Mouse (Mus musculus): ENCODE data around the gene Reps1. TPM values are rescaled to one million over a fixed set of nuclear protein-coding genes. Genes with fewer than 3 reads are reported as not detected.

The Reps1 gene
- polyA plus RNA-seq, 1 experiment: 33.7 TPM

- Histone ChIP-seq H3K4me3 (no peak overlapping the region), H3K27me3 (ENCODE audit: control insufficient read depth, insufficient read depth, insufficient read length) (no peaks in the 10 kb centered on the region), H3K79me2 (ENCODE audit: control insufficient read depth, insufficient read depth) (no peaks in the 10 kb centered on the region), H3ac (ENCODE audit: control insufficient read depth, insufficient read length) (no peak overlapping the region), H3K36me3 (ENCODE audit: control insufficient read depth, insufficient read depth) (peaks cover 16% of the 10 kb centered on the region), H3K4me2 (ENCODE audit: low read depth) (no peak overlapping the region)
- TF ChIP-seq MAX (IDR thresholded peaks at IDR 0.05; ENCODE audit: low read depth) (no peak), POLR2AphosphoS2 (IDR thresholded peaks at IDR 0.05; ENCODE audit: insufficient read length, low read depth) (no peak), MYOD1 (IDR thresholded peaks at IDR 0.05; ENCODE audit: control insufficient read depth in 1 of 3, insufficient read length in 2 of 3, low read depth in 2 of 3) (no peak), CEBPB (IDR thresholded peaks at IDR 0.05; ENCODE audit: insufficient read depth, poor library complexity, severe bottlenecking) (no peak), E2F4 (IDR thresholded peaks at IDR 0.05; ENCODE audit: insufficient read depth) (no peak), SRF (IDR thresholded peaks at IDR 0.05; ENCODE audit: control insufficient read depth, insufficient read length, low read depth) (no peak), TCF3 (IDR thresholded peaks at IDR 0.05; ENCODE audit: insufficient read length, low read depth) (no peak), POLR2A (IDR thresholded peaks at IDR 0.05; ENCODE audit: insufficient read length, low read depth) (no peak), USF1 (IDR thresholded peaks at IDR 0.05; ENCODE audit: low read depth) (no peak), REST (IDR thresholded peaks at IDR 0.05; ENCODE audit: insufficient read depth, insufficient read length) (no peak), TCF12 (IDR thresholded peaks at IDR 0.05; ENCODE audit: insufficient read depth, poor library complexity, severe bottlenecking) (no peak), MYOG (IDR thresholded peaks at IDR 0.05; ENCODE audit: control insufficient read depth in 1 of 3, insufficient read depth in 1 of 3, insufficient read length in 2 of 3, low read depth in 2 of 3) (no peak)
Observed at GRCm38 (mm10) chr10:18102166-18102565, 46.5 kb downstream of the Reps1 start.

GRCm38 (mm10) chr10:18107471-18107870 lies 51.8 kb downstream of the Reps1 start:
- Histone ChIP-seq H3K27me3 (ENCODE audit: control insufficient read depth, insufficient read depth, insufficient read length) (no peaks in the 10 kb centered on the region), H3ac (ENCODE audit: control insufficient read depth, insufficient read length) (no peak overlapping the region), H3K4me2 (ENCODE audit: low read depth) (no peak overlapping the region), H3K79me2 (ENCODE audit: control insufficient read depth, insufficient read depth) (no peaks in the 10 kb centered on the region), H3K4me3 (no peak overlapping the region), H3K36me3 (ENCODE audit: control insufficient read depth, insufficient read depth) (peaks cover 5% of the 10 kb centered on the region)
- TF ChIP-seq MAX (IDR thresholded peaks at IDR 0.05; ENCODE audit: low read depth): no peak
- TF ChIP-seq MYOG (IDR thresholded peaks at IDR 0.05; ENCODE audit: control insufficient read depth in 1 of 3, insufficient read depth in 1 of 3, insufficient read length in 2 of 3, low read depth in 2 of 3): no peak
- no peak for TF ChIP-seq SRF (IDR thresholded peaks at IDR 0.05; ENCODE audit: control insufficient read depth, insufficient read length, low read depth)
- TF ChIP-seq REST (IDR thresholded peaks at IDR 0.05; ENCODE audit: insufficient read depth, insufficient read length): no peak
- TF ChIP-seq TCF12 (IDR thresholded peaks at IDR 0.05; ENCODE audit: insufficient read depth, poor library complexity, severe bottlenecking): no peak
- TF ChIP-seq USF1 (IDR thresholded peaks at IDR 0.05; ENCODE audit: low read depth): no peak
- no peak for TF ChIP-seq POLR2AphosphoS2 (IDR thresholded peaks at IDR 0.05; ENCODE audit: insufficient read length, low read depth)
- no peak for TF ChIP-seq CEBPB (IDR thresholded peaks at IDR 0.05; ENCODE audit: insufficient read depth, poor library complexity, severe bottlenecking)
- TF ChIP-seq E2F4 (IDR thresholded peaks at IDR 0.05; ENCODE audit: insufficient read depth): no peak
- TF ChIP-seq POLR2A (IDR thresholded peaks at IDR 0.05; ENCODE audit: insufficient read length, low read depth): no peak
- no peak for TF ChIP-seq TCF3 (IDR thresholded peaks at IDR 0.05; ENCODE audit: insufficient read length, low read depth)
- no peak for TF ChIP-seq MYOD1 (IDR thresholded peaks at IDR 0.05; ENCODE audit: control insufficient read depth in 1 of 3, insufficient read length in 2 of 3, low read depth in 2 of 3)

GRCm38 (mm10) chr10:18110940-18111339 lies 55.3 kb downstream of the Reps1 start:
- no peak for TF ChIP-seq TCF12 (IDR thresholded peaks at IDR 0.05; ENCODE audit: insufficient read depth, poor library complexity, severe bottlenecking)
- TF ChIP-seq POLR2AphosphoS2 (IDR thresholded peaks at IDR 0.05; ENCODE audit: insufficient read length, low read depth): no peak
- TF ChIP-seq E2F4 (IDR thresholded peaks at IDR 0.05; ENCODE audit: insufficient read depth): no peak
- no peak for TF ChIP-seq POLR2A (IDR thresholded peaks at IDR 0.05; ENCODE audit: insufficient read length, low read depth)
- no peak for TF ChIP-seq CEBPB (IDR thresholded peaks at IDR 0.05; ENCODE audit: insufficient read depth, poor library complexity, severe bottlenecking)
- no peak for TF ChIP-seq SRF (IDR thresholded peaks at IDR 0.05; ENCODE audit: control insufficient read depth, insufficient read length, low read depth)
- no peak for TF ChIP-seq REST (IDR thresholded peaks at IDR 0.05; ENCODE audit: insufficient read depth, insufficient read length)
- TF ChIP-seq MAX (IDR thresholded peaks at IDR 0.05; ENCODE audit: low read depth): no peak
- TF ChIP-seq TCF3 (IDR thresholded peaks at IDR 0.05; ENCODE audit: insufficient read length, low read depth): no peak
- no peak for TF ChIP-seq MYOD1 (IDR thresholded peaks at IDR 0.05; ENCODE audit: control insufficient read depth in 1 of 3, insufficient read length in 2 of 3, low read depth in 2 of 3)
- no peak for TF ChIP-seq MYOG (IDR thresholded peaks at IDR 0.05; ENCODE audit: control insufficient read depth in 1 of 3, insufficient read depth in 1 of 3, insufficient read length in 2 of 3, low read depth in 2 of 3)
- TF ChIP-seq USF1 (IDR thresholded peaks at IDR 0.05; ENCODE audit: low read depth): no peak
- Histone ChIP-seq H3ac (ENCODE audit: control insufficient read depth, insufficient read length) (no peak overlapping the region), H3K79me2 (ENCODE audit: control insufficient read depth, insufficient read depth) (no peaks in the 10 kb centered on the region), H3K4me2 (ENCODE audit: low read depth) (no peak overlapping the region), H3K4me3 (no peak overlapping the region), H3K36me3 (ENCODE audit: control insufficient read depth, insufficient read depth) (peaks cover 10% of the 10 kb centered on the region), H3K27me3 (ENCODE audit: control insufficient read depth, insufficient read depth, insufficient read length) (no peaks in the 10 kb centered on the region)

GRCm38 (mm10) chr10:18113473-18114093 lies 57.9 kb downstream of the Reps1 start:
- Histone ChIP-seq H3K79me2 (ENCODE audit: control insufficient read depth, insufficient read depth) (no peaks in the 10 kb centered on the region), H3ac (ENCODE audit: control insufficient read depth, insufficient read length) (no peak overlapping the region), H3K27me3 (ENCODE audit: control insufficient read depth, insufficient read depth, insufficient read length) (no peaks in the 10 kb centered on the region), H3K4me3 (no peak overlapping the region), H3K36me3 (ENCODE audit: control insufficient read depth, insufficient read depth) (peaks cover 21% of the 10 kb centered on the region), H3K4me2 (ENCODE audit: low read depth) (no peak overlapping the region)
- TF ChIP-seq POLR2A (IDR thresholded peaks at IDR 0.05; ENCODE audit: insufficient read length, low read depth) (no peak), POLR2AphosphoS2 (IDR thresholded peaks at IDR 0.05; ENCODE audit: insufficient read length, low read depth) (no peak), SRF (IDR thresholded peaks at IDR 0.05; ENCODE audit: control insufficient read depth, insufficient read length, low read depth) (no peak), E2F4 (IDR thresholded peaks at IDR 0.05; ENCODE audit: insufficient read depth) (no peak)
